Mouse (Mus musculus): ENCODE measurements at regions not wholly inside any gene's neighbourhood (a gene's known extent, or its start where the extent isn't known, plus 50 kb on each side); places are given as distances from the start of the nearest gene placed in this dataset.
A peak's percentile ranks its signal among the peaks of the same experiment; 100 is the strongest.

DNA sequence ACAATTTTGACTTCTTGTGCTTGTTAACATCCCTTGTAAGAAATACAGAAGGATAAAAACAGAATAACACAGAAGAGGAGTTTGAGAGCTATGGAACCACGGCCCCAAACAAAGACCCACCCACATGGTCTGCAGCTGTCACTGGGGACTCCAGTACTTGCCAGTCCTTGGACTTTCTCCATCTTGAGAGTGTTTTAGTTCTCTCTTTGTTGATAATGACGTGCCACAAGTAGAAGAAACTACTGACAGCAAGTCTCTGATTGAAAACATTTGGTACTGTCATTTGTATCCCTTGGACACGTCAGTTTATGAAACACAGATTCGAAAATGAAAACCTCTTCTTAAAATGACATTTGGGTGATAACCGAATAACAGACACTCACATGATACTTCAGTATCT, 68.3 kb upstream of the Frg1 start:
- no peak for DNase-seq (ENCODE audit: low read depth, low spot score)

DNA sequence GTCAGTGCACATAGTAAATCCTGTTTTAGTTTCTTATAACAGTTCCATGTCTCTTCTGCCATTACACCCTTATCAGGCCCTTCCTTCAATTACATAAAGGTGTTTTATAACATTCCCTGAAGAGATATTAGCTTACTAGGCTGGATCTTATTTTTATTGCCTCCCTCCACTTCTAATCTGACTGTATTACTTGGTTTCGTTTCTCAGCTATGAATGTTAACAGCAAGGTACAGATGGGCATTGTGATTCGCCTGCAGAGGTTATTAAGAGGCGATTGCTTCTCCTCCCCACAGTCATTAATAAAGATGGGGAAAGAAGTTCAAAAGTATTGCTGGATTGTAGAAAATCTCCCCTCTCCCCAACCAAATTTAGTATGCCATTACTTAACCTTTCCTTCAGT, 66.4 kb upstream of the Frg1 start:
- no peak for DNase-seq (ENCODE audit: low read depth, low spot score)

DNA sequence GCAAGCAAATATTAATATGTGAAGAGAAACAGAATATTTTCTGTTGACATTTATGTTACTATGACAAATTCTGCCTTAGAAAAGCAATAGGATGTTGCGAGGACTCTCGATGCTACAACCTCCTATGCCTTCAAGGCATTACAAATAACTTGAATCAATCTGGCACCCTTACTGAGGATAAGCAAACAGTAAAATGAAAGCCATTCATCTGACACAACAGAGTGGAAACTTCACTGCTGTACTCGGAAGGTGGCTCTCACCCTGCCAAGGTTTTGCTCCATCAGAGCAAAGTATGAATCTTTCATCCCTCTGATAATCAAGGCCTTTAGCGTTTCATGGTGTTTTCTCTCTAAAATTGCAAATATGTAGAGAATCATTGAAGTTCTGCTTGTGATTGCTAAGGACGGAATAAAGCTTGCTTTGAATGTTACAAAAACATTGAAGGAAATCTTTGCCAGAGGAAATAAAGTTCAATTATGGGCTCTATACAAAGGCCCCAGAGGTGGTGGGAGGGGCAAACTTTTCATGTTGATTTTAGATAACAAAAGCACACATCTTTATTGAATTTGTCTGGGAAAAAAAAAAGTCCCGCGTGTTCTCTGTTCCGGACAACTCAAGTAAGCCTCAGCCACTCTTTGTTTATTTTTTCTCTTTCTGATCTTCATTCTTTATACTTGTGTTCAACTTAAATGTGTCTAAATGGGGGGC, 56.3 kb upstream of the Frg1 start:
- peak; percentile 3 for DNase-seq (ENCODE audit: low read depth, low spot score)

DNA sequence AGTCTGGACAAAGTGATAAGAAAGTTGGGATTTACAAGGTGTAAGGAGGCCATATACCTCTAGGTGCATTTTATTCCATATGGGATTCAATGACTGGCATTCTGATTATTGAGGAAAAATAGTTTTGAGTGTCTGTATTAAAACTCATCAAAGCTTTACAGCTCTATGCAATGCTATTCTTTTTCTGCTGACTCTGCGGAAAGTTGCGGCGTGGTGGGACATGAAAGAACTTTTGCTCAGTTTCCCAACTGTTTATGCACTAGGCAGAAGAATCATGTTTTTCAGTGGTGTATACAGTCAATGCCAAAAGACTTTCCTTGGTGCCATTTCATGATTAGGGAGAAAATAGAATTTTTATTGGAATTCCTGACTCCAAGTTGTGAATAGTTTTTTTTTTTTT, 55.4 kb upstream of the Frg1 start:
- no peak for DNase-seq (ENCODE audit: low read depth, low spot score)
